13 mouse cellular contexts compared by ENCODE assay signal in the genomic region with DNA sequence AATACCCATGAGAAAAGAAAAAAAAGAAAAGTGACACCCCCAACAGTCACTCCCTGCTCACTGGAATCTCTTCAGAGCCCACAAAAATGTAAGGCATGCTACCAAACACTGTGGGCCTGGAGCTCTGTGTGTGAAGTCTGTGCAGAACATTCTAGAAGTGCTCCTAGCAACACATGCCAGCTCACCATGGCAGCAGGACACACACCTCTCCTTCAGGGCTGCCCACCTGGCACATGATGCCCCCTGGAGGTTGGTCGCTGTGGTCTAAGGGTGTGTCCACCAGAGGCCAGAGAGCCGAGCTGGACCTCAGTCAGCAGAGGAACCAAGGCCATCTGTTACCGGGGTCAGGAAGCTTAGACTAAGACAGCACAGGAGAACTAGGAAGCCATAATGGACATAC. TPM values are rescaled to one million over a fixed set of nuclear protein-coding genes. Genes with fewer than 3 reads are reported as not detected.
DNase-seq lines count a peak whose midpoint lies in the region; ATAC-seq and TF ChIP-seq lines count a peak whose summit lies in the region.
"Had no signal": no experiment of that assay in that cellular context is flagged by ENCODE, and none has a peak within 500 bp of the region (broad histone marks: within the 10 kb centered on the region; RNA-seq: fewer than 3 reads in every experiment).

No protein-coding gene starts in this region.

- H3K9ac ChIP-seq in liver, postnatal 0 days (replicated peaks) = no peak overlapping the region
- H3K9ac ChIP-seq in liver, embryonic 11.5 days (ENCODE audit: low read depth, low read length) = no peak overlapping the region
- H3K9ac ChIP-seq: forebrain, embryonic 12.5 days; heart, embryonic 13.5 days had no signal

- no peak for TF ChIP-seq CTCF in gastrocnemius, adult 2 months (IDR thresholded peaks at IDR 0.05)
- peak; percentile 28; the same call in 1 of the 2 replicates for TF ChIP-seq CTCF in liver, postnatal 0 days (IDR thresholded peaks at IDR 0.05; ENCODE audit: low read depth)

- H3K36me3 ChIP-seq in liver, postnatal 0 days (replicated peaks; ENCODE audit: insufficient read depth, low read length) = no peaks in the 10 kb centered on the region
- H3K36me3 ChIP-seq in liver, embryonic 11.5 days (ENCODE audit: control insufficient read depth, insufficient read depth, low read length) = no peaks in the 10 kb centered on the region
- H3K36me3 ChIP-seq in midbrain, embryonic 10.5 days = no peaks in the 10 kb centered on the region
- H3K36me3 ChIP-seq: forebrain, embryonic 12.5 days; heart, embryonic 13.5 days had no signal

- no peak overlapping the region for H3K4me2 ChIP-seq in liver, postnatal 0 days (ENCODE audit: low read depth, low read length)
- no peak overlapping the region for H3K4me2 ChIP-seq in liver, embryonic 11.5 days
- H3K4me2 ChIP-seq: forebrain, embryonic 12.5 days; heart, embryonic 13.5 days had no signal

- ATAC-seq in liver, postnatal 0 days = no peak
- ATAC-seq in liver, embryonic 11.5 days (replicated peaks; ENCODE audit: low FRiP score) = no peak

- H3K27ac ChIP-seq in gastrocnemius, adult 2 months = peak overlapping the region; percentile 52
- no peak overlapping the region for H3K27ac ChIP-seq in liver, postnatal 0 days (ENCODE audit: low read depth)
- H3K27ac ChIP-seq in liver, embryonic 11.5 days (ENCODE audit: low read depth, low read length) = no peak overlapping the region
- no peak overlapping the region for H3K27ac ChIP-seq in midbrain, embryonic 10.5 days (replicated peaks)
- H3K27ac ChIP-seq: forebrain, embryonic 12.5 days; heart, embryonic 13.5 days had no signal

- no peaks in the 10 kb centered on the region for H3K27me3 ChIP-seq in liver, postnatal 0 days (ENCODE audit: insufficient read depth, low read length)
- no peaks in the 10 kb centered on the region for H3K27me3 ChIP-seq in liver, embryonic 11.5 days (replicated peaks; ENCODE audit: control insufficient read depth, insufficient read depth, low read length)
- no peaks in the 10 kb centered on the region for H3K27me3 ChIP-seq in midbrain, embryonic 10.5 days (ENCODE audit: low read depth, poor library complexity, severe bottlenecking)
- H3K27me3 ChIP-seq: CH12.LX; forebrain, embryonic 12.5 days; heart, embryonic 13.5 days had no signal

- no peaks in the 10 kb centered on the region for H3K9me3 ChIP-seq in liver, postnatal 0 days (ENCODE audit: low read length)
- no peaks in the 10 kb centered on the region for H3K9me3 ChIP-seq in liver, embryonic 11.5 days (ENCODE audit: control insufficient read depth, low read length)
- no peaks in the 10 kb centered on the region for H3K9me3 ChIP-seq in midbrain, embryonic 10.5 days (replicated peaks)
- H3K9me3 ChIP-seq: forebrain, embryonic 12.5 days; heart, embryonic 13.5 days had no signal

- intact Hi-C loops in gastrocnemius, adult 2 months (cut with DNase I) = no loop called here
- intact Hi-C loops in gastrocnemius, postnatal 14 days (cut with DNase I; ENCODE audit: low total_unique reads) = no loop called here

- DNase-seq in gastrocnemius, adult 2 months = peak; percentile 52
- no peak for DNase-seq in gastrocnemius, postnatal 14 days
- no peak for DNase-seq in liver, postnatal 0 days
- no peak for DNase-seq in liver, embryonic 11.5 days (ENCODE audit: low spot score)
- DNase-seq in cerebellum, postnatal 25 days = peak; percentile 60 to 66
- DNase-seq in lung, postnatal 36 days = peak; percentile 89
- DNase-seq in midbrain, embryonic 10.5 days (ENCODE audit: low spot score) = no peak
- no peak for DNase-seq in gastrocnemius, adult 18-20 months (ENCODE audit: low spot score)
- DNase-seq: right cerebral cortex, postnatal 4 days had no signal

- TF ChIP-seq EP300 in liver, postnatal 0 days (IDR thresholded peaks at IDR 0.05; ENCODE audit: low read depth) = no peak

- H3K4me1 ChIP-seq in liver, postnatal 0 days (ENCODE audit: insufficient read depth) = peaks cover 49% of the 10 kb centered on the region
- H3K4me1 ChIP-seq in liver, embryonic 11.5 days (replicated peaks; ENCODE audit: control insufficient read depth, insufficient read depth, low read length) = peaks cover 22% of the 10 kb centered on the region
- peaks cover 23% of the 10 kb centered on the region for H3K4me1 ChIP-seq in midbrain, embryonic 10.5 days

- 59% methylated on average over 3 of the region's 3 CpGs for WGBS in liver, postnatal 0 days (ENCODE audit: insufficient replicate concordance)
- WGBS in liver, embryonic 11.5 days = 60% methylated on average over 3 of the region's 3 CpGs
- 75% methylated on average over 3 of the region's 3 CpGs for WGBS in midbrain, embryonic 10.5 days

- no peak overlapping the region for H3K4me3 ChIP-seq in gastrocnemius, adult 2 months
- H3K4me3 ChIP-seq in liver, postnatal 0 days (ENCODE audit: low read depth, low read length) = no peak overlapping the region
- H3K4me3 ChIP-seq in liver, embryonic 11.5 days (ENCODE audit: low read depth, low read length) = no peak overlapping the region
- H3K4me3 ChIP-seq in midbrain, embryonic 10.5 days = no peak overlapping the region
- H3K4me3 ChIP-seq: forebrain, embryonic 12.5 days; heart, embryonic 13.5 days had no signal

RNA-seq across cellular contexts. Expression of a gene that starts 3.3 kb away (rescaled TPM):
- under 1 TPM; 0.77 to 0.98 TPM for total RNA-seq in gastrocnemius, adult 2 months (2021)
- total RNA-seq in gastrocnemius, postnatal 14 days (2021) = 1 to 10 TPM; 2.1 to 2.5 TPM
- polyA plus RNA-seq in liver, postnatal 0 days (2015; fragmentation: Nextera tagmentation; extraction: Ambion mirVana) = 9.5 TPM in 2 replicates
- 1.7 TPM in 2 replicates for polyA plus RNA-seq in liver, embryonic 11.5 days (2014; fragmentation: Nextera tagmentation; extraction: Ambion mirVana)
- 0.73 TPM in 2 replicates for polyA plus RNA-seq in midbrain, embryonic 10.5 days (2016; fragmentation: Nextera tagmentation; extraction: Ambion mirVana)
- under 1 TPM; 0.62 to 0.83 TPM for total RNA-seq in gastrocnemius, adult 18-20 months (2021)

RNA-seq across cellular contexts. Expression of a gene that starts 8.7 kb away (rescaled TPM):
- 1 to 10 TPM; 3.6 to 6.4 TPM for total RNA-seq in gastrocnemius, adult 2 months (2021)
- total RNA-seq in gastrocnemius, postnatal 14 days (2021) = 10 to 100 TPM; 13.7 to 13.8 TPM
- 42.6 and 48.1 TPM in 2 replicates for polyA plus RNA-seq in liver, postnatal 0 days (2015; fragmentation: Nextera tagmentation; extraction: Ambion mirVana)
- polyA plus RNA-seq in liver, embryonic 11.5 days (2014; fragmentation: Nextera tagmentation; extraction: Ambion mirVana) = 14.2 and 16.0 TPM in 2 replicates
- polyA plus RNA-seq in midbrain, embryonic 10.5 days (2016; fragmentation: Nextera tagmentation; extraction: Ambion mirVana) = 5.1 and 8.0 TPM in 2 replicates
- 1 to 10 TPM; 3.2 to 5.8 TPM for total RNA-seq in gastrocnemius, adult 18-20 months (2021)

RNA-seq across cellular contexts. Expression of a gene that starts 13.7 kb away (rescaled TPM):
- 100 to 1,000 TPM; 211 to 334 TPM for total RNA-seq in gastrocnemius, adult 2 months (2021)
- total RNA-seq in gastrocnemius, postnatal 14 days (2021) = 100 to 1,000 TPM; 206 to 256 TPM
- polyA plus RNA-seq in liver, postnatal 0 days (2015; fragmentation: Nextera tagmentation; extraction: Ambion mirVana) = 165 and 167 TPM in 2 replicates
- 278 and 287 TPM in 2 replicates for polyA plus RNA-seq in liver, embryonic 11.5 days (2014; fragmentation: Nextera tagmentation; extraction: Ambion mirVana)
- 251 and 262 TPM in 2 replicates for polyA plus RNA-seq in midbrain, embryonic 10.5 days (2016; fragmentation: Nextera tagmentation; extraction: Ambion mirVana)
- total RNA-seq in gastrocnemius, adult 18-20 months (2021) = 100 to 1,000 TPM; 257 to 270 TPM

RNA-seq across cellular contexts. Expression of a gene that starts 19.3 kb away (rescaled TPM):
- 1 to 10 TPM; 5.1 to 5.8 TPM for total RNA-seq in gastrocnemius, adult 2 months (2021)
- 1 to 10 TPM; 7.3 to 8.5 TPM for total RNA-seq in gastrocnemius, postnatal 14 days (2021)
- 28.1 and 29.7 TPM in 2 replicates for polyA plus RNA-seq in liver, postnatal 0 days (2015; fragmentation: Nextera tagmentation; extraction: Ambion mirVana)
- polyA plus RNA-seq in liver, embryonic 11.5 days (2014; fragmentation: Nextera tagmentation; extraction: Ambion mirVana) = 39.8 and 42.8 TPM in 2 replicates
- polyA plus RNA-seq in midbrain, embryonic 10.5 days (2016; fragmentation: Nextera tagmentation; extraction: Ambion mirVana) = 17.0 and 17.6 TPM in 2 replicates
- 1 to 10 TPM; 2.5 to 4.0 TPM for total RNA-seq in gastrocnemius, adult 18-20 months (2021)

RNA-seq across cellular contexts. Expression of a gene that starts 32.2 kb away (rescaled TPM):
- not detected for total RNA-seq in gastrocnemius, adult 2 months (2021)
- not detected for total RNA-seq in gastrocnemius, postnatal 14 days (2021)
- 0.04 and 0.13 TPM in 2 replicates for polyA plus RNA-seq in liver, postnatal 0 days (2015; fragmentation: Nextera tagmentation; extraction: Ambion mirVana)
- polyA plus RNA-seq in liver, embryonic 11.5 days (2014; fragmentation: Nextera tagmentation; extraction: Ambion mirVana) = not detected in 2 replicates
- polyA plus RNA-seq in midbrain, embryonic 10.5 days (2016; fragmentation: Nextera tagmentation; extraction: Ambion mirVana) = not detected in 2 replicates
- total RNA-seq in gastrocnemius, adult 18-20 months (2021) = not detected
- total RNA-seq: CH12.LX had no signal
- polyA plus RNA-seq: forebrain, embryonic 12.5 days; heart, embryonic 13.5 days; neural tube, embryonic 14.5 days had no signal

Comparison
In these comparisons a context has a peak if more than half of its experiments do, and no peak if none do; other contexts are left out.
1. DNase-seq: peak in gastrocnemius, adult 2 months (single experiment), cerebellum, postnatal 25 days (2 of 2) and lung, postnatal 36 days (single experiment); none in gastrocnemius, postnatal 14 days (single experiment), liver, postnatal 0 days (single experiment), liver, embryonic 11.5 days (single experiment), midbrain, embryonic 10.5 days (single experiment) and gastrocnemius, adult 18-20 months (single experiment).